Comparison of ENCODE assay signal across 8 mouse cellular contexts in genomic region chr8:84945633-84946527, GRCm38 (mm10). TPM values are rescaled to one million over a fixed set of nuclear protein-coding genes. Genes with fewer than 3 reads are reported as not detected.
DNase-seq lines count a peak whose midpoint lies in the region; ATAC-seq lines count a peak whose summit lies in the region.

No protein-coding gene starts in this region.

- peak overlapping the region; percentile 46 for H3K27ac ChIP-seq in forebrain, embryonic 15.5 days (replicated peaks)
- H3K27ac ChIP-seq in liver, embryonic 13.5 days = no peak overlapping the region
- H3K27ac ChIP-seq in stomach, embryonic 15.5 days = no peak overlapping the region

- ATAC-seq in CD4-positive, CD25-positive, alpha-beta regulatory T cell, adult 4 months = no peak
- peak; percentile 62 for ATAC-seq in forebrain, embryonic 15.5 days (replicated peaks)
- 0 out of 2 replicates have a peak, but pooled peaks have one; percentile 13 for ATAC-seq in liver, embryonic 13.5 days (ENCODE audit: low read depth)
- no peak; the same call in 1 of the 2 replicates for ATAC-seq in stomach, embryonic 15.5 days (ENCODE audit: insufficient read depth, low FRiP score, low read depth)

- H3K36me3 ChIP-seq in forebrain, embryonic 15.5 days = no peaks in the 10 kb centered on the region
- H3K36me3 ChIP-seq in liver, embryonic 13.5 days = no peaks in the 10 kb centered on the region
- no peaks in the 10 kb centered on the region for H3K36me3 ChIP-seq in stomach, embryonic 15.5 days

- 1% methylated on average over 35 of the region's 67 CpGs for WGBS in forebrain, embryonic 15.5 days
- under 1% methylated on average over 46 of the region's 67 CpGs for WGBS in liver, embryonic 13.5 days (ENCODE audit: insufficient replicate concordance)
- WGBS in stomach, embryonic 15.5 days = under 1% methylated on average over 54 of the region's 67 CpGs

- H3K27me3 ChIP-seq in forebrain, embryonic 15.5 days = peaks cover 53% of the 10 kb centered on the region
- H3K27me3 ChIP-seq in liver, embryonic 13.5 days = peaks cover 91% of the 10 kb centered on the region
- H3K27me3 ChIP-seq in stomach, embryonic 15.5 days (replicated peaks) = peaks cover 57% of the 10 kb centered on the region

- H3K4me3 ChIP-seq in forebrain, embryonic 15.5 days = peak overlapping the region; percentile 63
- H3K4me3 ChIP-seq in liver, embryonic 13.5 days (replicated peaks) = peak overlapping the region; percentile 42
- peak overlapping the region; percentile 42 for H3K4me3 ChIP-seq in stomach, embryonic 15.5 days (replicated peaks)

- peak overlapping the region; percentile 70 for H3K9ac ChIP-seq in forebrain, embryonic 15.5 days (replicated peaks)
- no peak overlapping the region for H3K9ac ChIP-seq in liver, embryonic 13.5 days
- no peak overlapping the region for H3K9ac ChIP-seq in stomach, embryonic 15.5 days

- DNase-seq in CD4-positive, CD25-positive, alpha-beta regulatory T cell, adult 2 months (ENCODE audit: low read depth, low spot score) = peak; percentile 43
- peak; percentile 78 to 80 for DNase-seq in right cerebral cortex, postnatal 10 days (ENCODE audit: low spot score in 2 of 2)
- DNase-seq in right cerebral cortex, postnatal 36 days (ENCODE audit: low spot score in 2 of 2) = no peak
- no peak for DNase-seq in liver, embryonic 13.5 days
- DNase-seq in adrenal gland, postnatal 10 days = no peak

- H3K9me3 ChIP-seq in forebrain, embryonic 15.5 days = no peaks in the 10 kb centered on the region
- no peaks in the 10 kb centered on the region for H3K9me3 ChIP-seq in liver, embryonic 13.5 days (replicated peaks)
- H3K9me3 ChIP-seq in stomach, embryonic 15.5 days = no peaks in the 10 kb centered on the region

- H3K4me2 ChIP-seq in forebrain, embryonic 15.5 days (replicated peaks) = peak overlapping the region; percentile 78
- H3K4me2 ChIP-seq in liver, embryonic 13.5 days = peak overlapping the region; percentile 57
- peak overlapping the region; percentile 82 for H3K4me2 ChIP-seq in stomach, embryonic 15.5 days

- H3K4me1 ChIP-seq in forebrain, embryonic 15.5 days = peaks cover 29% of the 10 kb centered on the region
- H3K4me1 ChIP-seq in liver, embryonic 13.5 days (replicated peaks) = peaks cover 24% of the 10 kb centered on the region
- peaks cover 22% of the 10 kb centered on the region for H3K4me1 ChIP-seq in stomach, embryonic 15.5 days

RNA-seq across cellular contexts. Expression of gene Rtbdn, which starts 0.9 kb away (rescaled TPM):
- polyA plus RNA-seq in CD4-positive, CD25-positive, alpha-beta regulatory T cell, adult 4 months (2017; shearing (Covaris generic)) = not detected
- polyA plus RNA-seq in forebrain, embryonic 15.5 days (2015; fragmentation: Nextera tagmentation; extraction: Ambion mirVana) = 2.0 and 2.3 TPM in 2 replicates
- 0.33 and 0.56 TPM in 2 replicates for polyA plus RNA-seq in liver, embryonic 13.5 days (2015; fragmentation: Nextera tagmentation; extraction: Ambion mirVana)
- polyA plus RNA-seq in stomach, embryonic 15.5 days (2015; fragmentation: Nextera tagmentation; extraction: Ambion mirVana) = 0.28 and 0.64 TPM in 2 replicates
- total RNA-seq in adrenal gland, postnatal 10 days (2021) = under 1 TPM in 1 of 2 experiments, not detected in 1; 0.21 TPM

RNA-seq across cellular contexts. Expression of gene Mast1, which starts 8.7 kb away (rescaled TPM):
- 1 to 10 TPM; 1.2 to 1.3 TPM for polyA plus RNA-seq in CD4-positive, CD25-positive, alpha-beta regulatory T cell, adult 4 months (2017; shearing (Covaris generic))
- polyA plus RNA-seq in forebrain, embryonic 15.5 days (2015; fragmentation: Nextera tagmentation; extraction: Ambion mirVana) = 48.3 and 52.5 TPM in 2 replicates
- 0.12 and 0.13 TPM in 2 replicates for polyA plus RNA-seq in liver, embryonic 13.5 days (2015; fragmentation: Nextera tagmentation; extraction: Ambion mirVana)
- polyA plus RNA-seq in stomach, embryonic 15.5 days (2015; fragmentation: Nextera tagmentation; extraction: Ambion mirVana) = 1.9 and 2.2 TPM in 2 replicates
- 1 to 10 TPM; 2.3 to 4.2 TPM for total RNA-seq in adrenal gland, postnatal 10 days (2021)

RNA-seq across cellular contexts. Expression of gene Gm49661, which starts 23.4 kb away (rescaled TPM):
- polyA plus RNA-seq in CD4-positive, CD25-positive, alpha-beta regulatory T cell, adult 4 months (2017; shearing (Covaris generic)) = not detected
- polyA plus RNA-seq in forebrain, embryonic 15.5 days (2015; fragmentation: Nextera tagmentation; extraction: Ambion mirVana) = not detected in 2 replicates
- not detected in 2 replicates for polyA plus RNA-seq in liver, embryonic 13.5 days (2015; fragmentation: Nextera tagmentation; extraction: Ambion mirVana)
- polyA plus RNA-seq in stomach, embryonic 15.5 days (2015; fragmentation: Nextera tagmentation; extraction: Ambion mirVana) = not detected in 2 replicates
- 1 to 10 TPM in 1 of 2 experiments, not detected in 1; 1.1 TPM for total RNA-seq in adrenal gland, postnatal 10 days (2021)

RNA-seq across cellular contexts. Expression of gene Prdx2, which starts 23.5 kb away (rescaled TPM):
- polyA plus RNA-seq in CD4-positive, CD25-positive, alpha-beta regulatory T cell, adult 4 months (2017; shearing (Covaris generic)) = 100 to 1,000 TPM; 213 to 298 TPM
- polyA plus RNA-seq in forebrain, embryonic 15.5 days (2015; fragmentation: Nextera tagmentation; extraction: Ambion mirVana) = 1,445 and 1,467 TPM in 2 replicates
- polyA plus RNA-seq in liver, embryonic 13.5 days (2015; fragmentation: Nextera tagmentation; extraction: Ambion mirVana) = 1,982 and 2,114 TPM in 2 replicates
- polyA plus RNA-seq in stomach, embryonic 15.5 days (2015; fragmentation: Nextera tagmentation; extraction: Ambion mirVana) = 637 and 677 TPM in 2 replicates
- total RNA-seq in adrenal gland, postnatal 10 days (2021) = 100 to 1,000 TPM; 477 to 503 TPM

RNA-seq across cellular contexts. Expression of gene Rnaseh2a, which starts 23.7 kb away (rescaled TPM):
- polyA plus RNA-seq in CD4-positive, CD25-positive, alpha-beta regulatory T cell, adult 4 months (2017; shearing (Covaris generic)) = 100 to 1,000 TPM in 1 of 2 experiments, 10 to 100 TPM in 1; 78.9 to 109 TPM
- 96.4 and 98.5 TPM in 2 replicates for polyA plus RNA-seq in forebrain, embryonic 15.5 days (2015; fragmentation: Nextera tagmentation; extraction: Ambion mirVana)
- polyA plus RNA-seq in liver, embryonic 13.5 days (2015; fragmentation: Nextera tagmentation; extraction: Ambion mirVana) = 130 TPM in 2 replicates
- 112 and 113 TPM in 2 replicates for polyA plus RNA-seq in stomach, embryonic 15.5 days (2015; fragmentation: Nextera tagmentation; extraction: Ambion mirVana)
- 10 to 100 TPM; 88.6 to 91.7 TPM for total RNA-seq in adrenal gland, postnatal 10 days (2021)

Comparison
In these comparisons a context has a peak if more than half of its experiments do, and no peak if none do; other contexts are left out.
1. DNase-seq: peak in CD4-positive, CD25-positive, alpha-beta regulatory T cell, adult 2 months (single experiment) and right cerebral cortex, postnatal 10 days (2 of 2); none in right cerebral cortex, postnatal 36 days (0 of 2), liver, embryonic 13.5 days (single experiment) and adrenal gland, postnatal 10 days (single experiment).
2. ATAC-seq: peak in forebrain, embryonic 15.5 days (single experiment) and liver, embryonic 13.5 days (single experiment); none in CD4-positive, CD25-positive, alpha-beta regulatory T cell, adult 4 months (single experiment) and stomach, embryonic 15.5 days (single experiment).
3. RNA of gene Mast1, which starts 8.7 kb away (polyA plus RNA-seq): 48.3 to 52.5 TPM in forebrain, embryonic 15.5 days; 1.9 to 2.2 TPM in stomach, embryonic 15.5 days, 1.2 to 1.3 TPM in CD4-positive, CD25-positive, alpha-beta regulatory T cell, adult 4 months and 0.12 to 0.13 TPM in liver, embryonic 13.5 days; every median in the first group is over 10 times any median in the second.
4. Peak in every context shown above with its lines, with median percentiles within 50 percentile points of each other: H3K4me2 ChIP-seq and H3K4me3 ChIP-seq.